Mouse (Mus musculus) adrenal gland, adult 8-10 months (tissue): ENCODE measurements at regions not wholly inside any gene's neighbourhood (a gene's known extent, or its start where the extent isn't known, plus 50 kb on each side); places are given as distances from the start of the nearest gene placed in this dataset.
A peak's percentile ranks its signal among the peaks of the same experiment; 100 is the strongest.

Source experiments
- DNase-seq: peaks from one replicate; pipeline ENCODE4 v3.0.0; 2022

GRCm38 (mm10) chr3:147181501-147182365 is 329.6 kb downstream of the Ttll7 start:
- no peak for DNase-seq

DNA sequence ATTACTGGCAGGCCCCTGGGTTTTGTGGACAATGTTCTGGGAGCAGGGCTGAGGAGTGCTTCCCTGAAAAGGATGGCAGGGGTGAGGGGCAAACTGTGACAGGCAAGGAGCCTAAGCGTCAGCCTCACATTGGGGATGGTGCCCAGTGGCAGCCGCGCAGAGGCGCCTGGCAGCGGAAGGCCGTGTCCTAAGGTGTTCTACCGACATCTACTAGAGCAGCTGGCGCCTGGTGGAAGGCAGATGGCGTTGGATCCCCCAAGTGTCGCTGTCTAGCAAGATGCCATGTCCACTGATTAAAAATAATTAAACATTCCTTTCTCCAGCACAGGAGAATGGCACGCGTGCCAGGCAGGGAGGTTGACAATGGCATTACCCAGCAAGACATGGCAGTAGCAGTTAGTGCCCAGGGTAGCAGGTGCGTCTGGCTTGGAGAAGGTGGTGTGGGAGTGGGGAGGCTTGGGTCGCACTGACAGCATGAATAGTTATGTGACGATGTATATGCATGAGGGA is 330.3 kb downstream of the Ttll7 start:
- no peak for DNase-seq

DNA sequence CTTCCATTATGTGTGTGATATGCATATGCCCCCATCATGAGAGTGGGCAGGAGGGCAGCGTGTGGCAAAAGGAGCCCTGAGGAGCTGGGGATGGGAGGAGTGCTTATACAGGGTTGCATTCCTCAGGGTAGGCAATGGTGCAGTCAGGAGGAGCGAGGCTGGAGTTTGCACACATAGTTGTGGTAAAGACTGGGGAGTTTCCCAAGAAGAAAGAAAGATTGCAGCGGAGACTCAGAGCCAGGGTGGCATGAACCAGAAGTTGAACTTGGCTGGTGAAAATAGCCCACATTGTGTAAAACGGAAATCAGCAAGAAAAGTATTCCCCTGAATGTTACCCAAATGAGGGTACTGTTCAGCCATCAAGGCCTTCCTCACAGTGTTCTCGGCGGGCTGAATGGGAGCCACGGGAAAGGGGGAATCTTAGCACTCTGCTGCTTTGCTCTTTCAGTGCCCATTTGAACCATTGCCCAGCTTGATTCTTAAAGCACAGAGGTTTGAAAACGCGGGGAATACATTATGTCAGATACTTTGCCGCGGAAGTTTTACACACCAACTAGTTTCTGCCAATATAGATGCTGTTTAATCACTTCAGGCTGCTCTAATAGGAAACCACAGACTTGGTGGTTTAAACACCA is 331.6 kb downstream of the Ttll7 start:
- no peak for DNase-seq

DNA sequence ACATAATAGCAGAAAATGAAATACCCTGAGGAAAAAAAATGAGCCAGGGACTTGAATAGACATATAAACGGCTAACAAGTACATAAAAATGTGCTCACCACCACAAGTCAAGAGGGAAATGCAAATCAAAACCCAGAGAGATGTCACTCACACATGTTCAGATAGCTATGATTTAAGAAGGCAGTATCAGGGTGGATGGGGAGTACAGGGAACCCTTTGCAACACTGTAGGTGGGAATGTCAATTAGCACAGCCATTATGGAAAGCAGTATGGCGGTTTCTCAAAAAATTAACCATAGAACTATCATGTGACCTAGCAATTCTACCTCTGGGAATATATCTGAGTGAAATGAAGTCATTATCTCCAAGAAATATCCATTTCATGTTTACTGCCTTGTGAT is 337.6 kb downstream of the Ttll7 start:
- no peak for DNase-seq

- DNase-seq, result peak; percentile 48
These were observed 344.5 kb downstream of the Ttll7 start for GRCm38 (mm10) chr3:147196626-147197025.

DNA sequence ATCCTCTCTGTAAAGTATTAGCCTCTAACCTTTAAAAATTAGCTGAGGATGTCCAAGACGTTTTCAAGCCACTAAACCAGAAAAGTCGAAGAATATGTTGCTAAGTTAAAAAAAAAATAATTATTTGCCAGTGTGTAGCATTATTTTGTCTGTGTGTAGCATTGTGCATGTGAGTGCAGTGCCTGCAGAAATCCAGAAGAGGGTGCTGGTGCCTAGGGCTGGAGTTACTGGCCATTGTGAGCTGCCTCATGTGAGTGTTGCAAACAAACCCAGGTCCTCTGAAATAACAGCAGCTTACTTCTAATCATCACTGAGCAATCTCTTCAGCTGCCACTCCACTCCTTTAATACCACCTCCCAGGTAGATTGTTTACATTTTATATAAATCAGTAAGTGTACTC is 345.0 kb downstream of the Ttll7 start:
- peak; percentile 6 for DNase-seq

- no peak for DNase-seq
These were observed 359.2 kb downstream of the Ttll7 start for GRCm38 (mm10) chr3:147211127-147211940.

- no peak for DNase-seq
These were observed 376.5 kb downstream of the Ttll7 start for GRCm38 (mm10) chr3:147228663-147229062.

DNA sequence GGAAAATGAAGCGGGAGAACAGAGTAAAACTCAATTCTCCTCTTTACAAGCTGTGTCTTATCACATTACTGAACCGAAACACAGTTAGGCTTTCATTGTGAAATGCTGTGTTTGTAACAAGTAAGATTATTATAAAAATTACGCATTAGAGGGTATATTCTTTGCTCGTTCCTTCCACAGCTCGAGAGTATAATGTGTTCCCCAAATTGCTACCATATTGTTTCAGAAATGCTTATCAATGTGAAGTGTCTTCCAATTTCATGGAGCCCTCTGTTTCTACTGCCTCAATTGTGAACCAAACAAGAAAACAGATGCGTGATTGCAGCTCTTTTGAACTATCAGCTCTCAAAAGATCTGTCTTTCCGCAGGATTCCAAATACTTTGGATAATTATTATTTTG is 378.4 kb downstream of the Ttll7 start:
- no peak for DNase-seq

- no peak for DNase-seq
These were observed 386.2 kb downstream of the Ttll7 start for GRCm38 (mm10) chr3:147238398-147238797.

GRCm38 (mm10) chr3:147240651-147241050 is 388.5 kb downstream of the Ttll7 start:
- DNase-seq, result no peak

DNA sequence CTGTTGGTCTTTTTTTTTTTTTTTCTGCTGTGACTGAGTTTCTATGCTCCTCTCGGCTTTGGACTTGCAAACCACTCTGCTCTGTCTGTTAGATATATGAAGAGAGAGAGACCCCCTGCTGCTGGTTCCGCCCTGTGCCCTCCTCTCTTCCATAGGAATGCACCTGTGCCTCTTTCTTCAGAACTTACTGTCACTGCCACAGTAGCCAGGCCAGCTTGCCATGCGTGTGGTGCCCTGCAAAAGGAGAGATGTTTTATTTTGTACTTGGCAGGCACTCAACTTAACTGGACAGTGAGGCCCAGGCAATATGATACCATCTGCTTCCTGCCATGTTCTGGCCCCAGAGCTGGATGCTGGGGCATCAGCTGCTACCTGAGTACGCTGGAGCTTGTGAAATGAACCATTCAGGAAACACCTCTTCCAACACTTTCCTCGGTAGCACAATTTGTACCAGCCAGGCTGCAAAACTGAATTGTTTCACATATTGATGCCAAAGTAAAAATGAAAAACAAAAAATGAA is 392.8 kb downstream of the Ttll7 start:
- DNase-seq, result no peak

GRCm38 (mm10) chr3:147246141-147246540 is 394.0 kb downstream of the Ttll7 start:
- DNase-seq, result no peak

GRCm38 (mm10) chr3:147249466-147249865 is 397.3 kb downstream of the Ttll7 start:
- no peak for DNase-seq

DNA sequence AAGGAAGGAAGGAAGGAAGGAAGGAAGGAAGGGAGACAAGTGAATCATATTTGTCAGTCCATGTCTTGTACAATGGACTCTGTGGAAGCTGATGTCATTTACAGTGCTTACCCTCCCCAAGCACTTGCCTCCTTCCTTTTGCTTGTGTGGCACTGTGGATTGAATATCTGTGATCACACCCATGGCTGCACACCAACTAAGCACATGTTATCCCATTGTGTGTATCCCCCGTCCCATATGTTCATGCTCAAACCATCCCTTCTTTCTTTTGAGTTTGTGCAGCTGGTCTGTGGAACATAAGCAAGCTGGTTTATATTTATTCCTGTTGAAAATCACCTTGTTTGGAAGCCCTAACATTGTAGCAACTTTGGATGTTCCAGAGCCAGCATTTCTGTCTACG is 397.7 kb downstream of the Ttll7 start:
- no peak for DNase-seq

DNA sequence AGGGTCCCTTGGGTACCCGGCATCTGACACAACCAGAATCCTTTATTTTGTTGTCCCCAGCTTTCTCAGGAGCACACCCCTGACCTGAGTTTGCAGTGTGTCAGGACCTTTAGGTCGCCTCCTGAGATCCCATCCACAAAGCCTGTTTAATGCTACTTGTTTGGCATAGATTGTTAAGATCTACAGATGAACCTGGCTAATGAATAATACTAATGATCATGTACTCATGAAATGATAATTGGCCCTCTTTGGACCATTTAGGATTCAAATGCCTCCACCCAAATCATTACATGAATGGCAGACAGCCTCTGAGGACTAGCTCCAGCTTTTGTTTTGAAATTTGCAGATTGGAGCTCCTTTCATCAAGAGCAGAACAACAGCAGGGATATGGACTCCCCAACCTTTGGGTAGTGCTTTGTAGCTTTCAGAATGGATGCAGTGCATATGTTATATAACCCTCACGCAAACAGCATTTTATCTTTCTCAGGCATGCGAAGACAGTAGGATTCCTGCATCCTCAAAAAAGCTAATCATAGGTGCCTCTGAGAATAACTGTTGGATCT is 400.1 kb downstream of the Ttll7 start:
- DNase-seq, result no peak

GRCm38 (mm10) chr3:147252812-147253211 is 400.6 kb downstream of the Ttll7 start:
- no peak for DNase-seq

DNA sequence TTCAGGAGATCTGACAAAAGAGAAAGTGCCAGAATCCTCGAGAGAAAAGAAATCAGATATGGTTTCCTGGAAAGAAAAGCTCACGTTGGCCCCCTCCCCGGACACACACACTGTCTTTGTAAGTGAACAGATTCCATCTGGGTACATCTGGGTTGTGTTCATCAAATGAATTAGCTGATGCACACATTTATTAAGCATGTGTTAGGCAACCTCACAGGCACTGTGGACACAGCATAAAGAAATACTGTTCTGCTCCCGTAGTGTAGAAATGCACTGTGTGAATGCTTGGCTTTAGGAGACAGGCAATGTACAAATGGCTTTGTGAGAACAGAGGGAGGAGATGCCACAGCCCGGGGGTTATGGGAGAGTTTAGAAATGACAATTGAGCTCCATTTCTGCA is 402.3 kb downstream of the Ttll7 start:
- no peak for DNase-seq

- no peak for DNase-seq
These were observed 408.9 kb downstream of the Ttll7 start for GRCm38 (mm10) chr3:147260958-147261595.

GRCm38 (mm10) chr3:147266556-147266955 is 414.4 kb downstream of the Ttll7 start:
- DNase-seq, result no peak

DNA sequence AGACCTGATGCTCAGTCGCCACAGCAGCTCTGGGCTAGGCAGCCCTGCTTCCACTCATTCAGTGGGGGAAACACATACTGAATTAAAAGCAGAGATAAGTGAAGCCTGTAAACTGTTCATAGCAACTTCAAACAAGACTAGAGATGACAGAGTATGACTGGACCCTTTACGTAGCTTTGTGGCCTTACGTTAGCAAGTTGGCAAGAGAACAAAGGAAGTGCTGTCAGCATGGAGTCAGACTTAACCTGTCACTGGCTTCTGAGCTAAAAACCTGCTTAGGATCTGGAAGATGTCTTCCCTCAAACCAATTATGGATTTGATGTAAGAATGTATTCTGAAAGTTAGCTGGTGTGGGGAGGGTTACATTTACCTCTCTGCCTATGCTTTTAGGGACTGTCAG is 421.3 kb downstream of the Ttll7 start:
- DNase-seq, result peak; percentile 30

DNA sequence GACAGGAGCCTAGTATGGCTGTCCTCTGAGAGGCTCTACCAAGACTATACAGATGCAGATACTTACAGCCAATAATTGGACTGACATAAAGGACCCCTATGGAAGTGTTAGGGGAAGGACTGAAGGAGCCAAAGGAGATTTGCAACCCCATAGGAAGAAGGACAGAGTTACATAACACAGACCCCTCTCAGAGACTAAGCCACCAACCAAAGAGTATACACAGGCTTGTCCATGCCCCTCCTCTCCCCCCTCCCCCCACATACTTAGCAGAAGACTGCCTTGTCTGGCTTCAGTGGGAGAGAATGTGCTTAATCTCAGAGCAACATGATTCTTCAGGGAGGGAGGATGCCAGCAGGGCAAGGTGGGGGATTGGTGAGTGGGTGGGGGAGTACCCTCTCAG is 426.4 kb downstream of the Ttll7 start:
- DNase-seq, result no peak
